Mouse (Mus musculus): ENCODE results near the gene Gm4307. TPM values are rescaled to one million over a fixed set of nuclear protein-coding genes. Genes with fewer than 3 reads are reported as not detected.
"Not testable (repeated sequence)": the region's sequence is repeated elsewhere in the genome, so short reads cannot be mapped to it uniquely, and the experiment has no call there.

Gm4307 gene
- polyA plus RNA-seq (2015; fragmentation: Nextera tagmentation; extraction: Ambion mirVana) = not detected in 2 replicates

DNA sequence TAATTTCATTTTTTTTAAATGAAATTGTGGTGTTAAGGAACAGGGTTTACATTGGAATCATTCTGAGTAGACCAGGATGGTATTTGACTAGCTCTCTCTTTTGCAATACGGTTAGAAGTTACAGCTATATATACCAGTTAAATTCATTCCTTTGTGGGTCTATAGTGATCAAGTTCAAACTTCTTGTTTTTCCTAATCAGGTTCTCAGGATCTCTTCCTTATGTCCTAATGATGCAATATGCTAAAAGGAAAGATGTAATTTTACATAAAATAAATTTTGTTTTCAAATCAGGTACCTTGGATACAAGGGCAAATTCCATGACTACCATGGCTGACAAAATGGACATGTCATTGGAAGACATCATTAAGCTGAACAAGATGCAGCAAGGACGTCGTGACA is at the start of gene Gm4307:
Gene Gm4307, plus strand, starts transcription at position 301 of the 400 bp plus-strand sequence.
- H3K9me3 ChIP-seq (ENCODE audit: control insufficient read depth, low read length); H3K4me2 ChIP-seq (ENCODE audit: low read depth, low read length); H3K4me3 ChIP-seq (ENCODE audit: low read length); H3K4me1 ChIP-seq (replicated peaks; ENCODE audit: control insufficient read depth, insufficient read depth, low read length); H3K9ac ChIP-seq (ENCODE audit: low read length); ATAC-seq (ENCODE audit: low read depth); H3K36me3 ChIP-seq (ENCODE audit: control insufficient read depth, insufficient read depth, low read length); H3K27ac ChIP-seq (ENCODE audit: low read length); H3K27me3 ChIP-seq (ENCODE audit: control insufficient read depth, insufficient read depth, low read depth, low read length): not testable (repeated sequence)
- no CpG with 5 or more reads among the region's 3 CpGs for WGBS

DNA sequence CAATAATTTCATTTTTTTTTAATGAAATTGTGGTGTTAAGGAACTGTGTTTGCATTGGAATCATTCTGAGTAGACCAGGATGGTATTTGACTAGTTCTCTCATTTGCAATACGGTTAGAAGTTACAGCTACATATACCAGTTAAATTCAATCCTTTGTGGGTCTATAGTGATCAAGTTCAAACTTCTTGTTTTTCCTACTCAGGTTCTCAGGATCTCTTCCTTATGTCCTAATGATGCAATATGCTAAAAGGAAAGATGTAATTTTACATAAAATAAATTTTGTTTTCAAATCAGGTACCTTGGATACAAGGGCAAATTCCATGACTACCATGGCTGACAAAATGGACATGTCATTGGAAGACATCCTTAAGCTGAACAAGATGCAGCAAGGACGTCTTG is 25.8 kb upstream of the Gm4307 start, which contains the start of gene Gm4301:
Gene Gm4301, plus strand, starts transcription at position 301 of the 400 bp plus-strand sequence.
- ATAC-seq (ENCODE audit: low read depth); H3K27ac ChIP-seq (ENCODE audit: low read length): not testable (repeated sequence)
- no CpG with 5 or more reads among the region's 2 CpGs for WGBS

DNA sequence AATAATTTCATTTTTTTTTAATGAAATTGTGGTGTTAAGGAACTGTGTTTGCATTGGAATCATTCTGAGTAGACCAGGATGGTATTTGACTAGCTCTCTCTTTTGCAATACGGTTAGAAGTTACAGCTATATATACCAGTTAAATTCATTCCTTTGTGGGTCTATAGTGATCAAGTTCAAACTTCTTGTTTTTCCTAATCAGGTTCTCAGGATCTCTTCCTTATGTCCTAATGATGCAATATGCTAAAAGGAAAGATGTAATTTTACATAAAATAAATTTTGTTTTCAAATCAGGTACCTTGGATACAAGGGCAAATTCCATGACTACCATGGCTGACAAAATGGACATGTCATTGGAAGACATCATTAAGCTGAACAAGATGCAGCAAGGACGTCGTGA is 20.6 kb upstream of the Gm4307 start, which contains the start of gene Gm4302:
Gene Gm4302, plus strand, starts transcription at position 301 of the 400 bp plus-strand sequence.
- H3K27me3 ChIP-seq (ENCODE audit: control insufficient read depth, insufficient read depth, low read depth, low read length); H3K27ac ChIP-seq (ENCODE audit: low read length); H3K36me3 ChIP-seq (ENCODE audit: control insufficient read depth, insufficient read depth, low read length); H3K9me3 ChIP-seq (ENCODE audit: control insufficient read depth, low read length); H3K4me1 ChIP-seq (replicated peaks; ENCODE audit: control insufficient read depth, insufficient read depth, low read length); ATAC-seq (ENCODE audit: low read depth); H3K4me3 ChIP-seq (ENCODE audit: low read length); H3K4me2 ChIP-seq (ENCODE audit: low read depth, low read length); H3K9ac ChIP-seq (ENCODE audit: low read length): not testable (repeated sequence)
- WGBS = no CpG with 5 or more reads among the region's 3 CpGs

More for the DNA sequence above, 25.8 kb upstream of the Gm4307 start, which contains the start of gene Gm4301:
- H3K4me2 ChIP-seq (ENCODE audit: low read depth, low read length); H3K9me3 ChIP-seq (ENCODE audit: control insufficient read depth, low read length); H3K4me3 ChIP-seq (ENCODE audit: low read length); H3K36me3 ChIP-seq (ENCODE audit: control insufficient read depth, insufficient read depth, low read length); H3K4me1 ChIP-seq (replicated peaks; ENCODE audit: control insufficient read depth, insufficient read depth, low read length); H3K9ac ChIP-seq (ENCODE audit: low read length); H3K27me3 ChIP-seq (ENCODE audit: control insufficient read depth, insufficient read depth, low read depth, low read length): not testable (repeated sequence)

DNA sequence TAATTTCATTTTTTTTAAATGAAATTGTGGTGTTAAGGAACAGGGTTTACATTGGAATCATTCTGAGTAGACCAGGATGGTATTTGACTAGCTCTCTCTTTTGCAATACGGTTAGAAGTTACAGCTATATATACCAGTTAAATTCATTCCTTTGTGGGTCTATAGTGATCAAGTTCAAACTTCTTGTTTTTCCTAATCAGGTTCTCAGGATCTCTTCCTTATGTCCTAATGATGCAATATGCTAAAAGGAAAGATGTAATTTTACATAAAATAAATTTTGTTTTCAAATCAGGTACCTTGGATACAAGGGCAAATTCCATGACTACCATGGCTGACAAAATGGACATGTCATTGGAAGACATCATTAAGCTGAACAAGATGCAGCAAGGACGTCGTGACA is 15.5 kb upstream of the Gm4307 start, which contains the start of gene Gm4303:
Gene Gm4303, plus strand, starts transcription at position 301 of the 400 bp plus-strand sequence.
- not testable (repeated sequence) for H3K9ac ChIP-seq (ENCODE audit: low read length); H3K27me3 ChIP-seq (ENCODE audit: control insufficient read depth, insufficient read depth, low read depth, low read length); H3K4me2 ChIP-seq (ENCODE audit: low read depth, low read length); H3K4me1 ChIP-seq (replicated peaks; ENCODE audit: control insufficient read depth, insufficient read depth, low read length); H3K4me3 ChIP-seq (ENCODE audit: low read length); H3K27ac ChIP-seq (ENCODE audit: low read length); H3K9me3 ChIP-seq (ENCODE audit: control insufficient read depth, low read length); ATAC-seq (ENCODE audit: low read depth); H3K36me3 ChIP-seq (ENCODE audit: control insufficient read depth, insufficient read depth, low read length)
- WGBS = no CpG with 5 or more reads among the region's 3 CpGs

DNA sequence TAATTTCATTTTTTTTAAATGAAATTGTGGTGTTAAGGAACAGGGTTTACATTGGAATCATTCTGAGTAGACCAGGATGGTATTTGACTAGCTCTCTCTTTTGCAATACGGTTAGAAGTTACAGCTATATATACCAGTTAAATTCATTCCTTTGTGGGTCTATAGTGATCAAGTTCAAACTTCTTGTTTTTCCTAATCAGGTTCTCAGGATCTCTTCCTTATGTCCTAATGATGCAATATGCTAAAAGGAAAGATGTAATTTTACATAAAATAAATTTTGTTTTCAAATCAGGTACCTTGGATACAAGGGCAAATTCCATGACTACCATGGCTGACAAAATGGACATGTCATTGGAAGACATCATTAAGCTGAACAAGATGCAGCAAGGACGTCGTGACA is 10.3 kb upstream of the Gm4307 start, which contains the start of gene Gm4305:
Gene Gm4305, plus strand, starts transcription at position 301 of the 400 bp plus-strand sequence.
- H3K36me3 ChIP-seq (ENCODE audit: control insufficient read depth, insufficient read depth, low read length); H3K27me3 ChIP-seq (ENCODE audit: control insufficient read depth, insufficient read depth, low read depth, low read length); ATAC-seq (ENCODE audit: low read depth); H3K9me3 ChIP-seq (ENCODE audit: control insufficient read depth, low read length); H3K9ac ChIP-seq (ENCODE audit: low read length); H3K27ac ChIP-seq (ENCODE audit: low read length); H3K4me1 ChIP-seq (replicated peaks; ENCODE audit: control insufficient read depth, insufficient read depth, low read length); H3K4me3 ChIP-seq (ENCODE audit: low read length); H3K4me2 ChIP-seq (ENCODE audit: low read depth, low read length): not testable (repeated sequence)
- no CpG with 5 or more reads among the region's 3 CpGs for WGBS

DNA sequence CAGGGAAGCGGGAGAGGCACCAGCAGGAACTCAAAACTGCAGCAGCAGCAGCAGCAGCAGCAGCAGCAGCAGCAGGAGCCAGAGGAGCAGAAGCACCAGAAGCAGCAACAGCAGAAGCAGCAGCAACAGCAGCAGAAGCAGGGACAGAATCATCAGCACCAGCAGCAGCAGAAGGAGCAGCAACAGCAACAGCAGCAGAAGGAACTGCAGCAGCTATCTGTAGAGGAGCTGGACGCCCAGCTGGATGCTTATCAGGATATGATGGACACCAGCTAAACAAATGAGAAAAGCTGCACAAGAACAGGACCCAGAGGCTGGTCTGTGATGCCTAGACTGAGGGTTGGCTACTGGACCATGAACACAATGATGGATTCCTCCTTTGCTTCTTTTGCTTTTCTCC is 4.3 kb upstream of the Gm4307 start:
- H3K9ac ChIP-seq (ENCODE audit: low read length); H3K36me3 ChIP-seq (ENCODE audit: control insufficient read depth, insufficient read depth, low read length); ATAC-seq (ENCODE audit: low read depth); H3K9me3 ChIP-seq (ENCODE audit: control insufficient read depth, low read length); H3K4me1 ChIP-seq (replicated peaks; ENCODE audit: control insufficient read depth, insufficient read depth, low read length); H3K27me3 ChIP-seq (ENCODE audit: control insufficient read depth, insufficient read depth, low read depth, low read length); H3K27ac ChIP-seq (ENCODE audit: low read length); H3K4me2 ChIP-seq (ENCODE audit: low read depth, low read length); H3K4me3 ChIP-seq (ENCODE audit: low read length): not testable (repeated sequence)
- 59% methylated on average over 2 of the region's 2 CpGs for WGBS

DNA sequence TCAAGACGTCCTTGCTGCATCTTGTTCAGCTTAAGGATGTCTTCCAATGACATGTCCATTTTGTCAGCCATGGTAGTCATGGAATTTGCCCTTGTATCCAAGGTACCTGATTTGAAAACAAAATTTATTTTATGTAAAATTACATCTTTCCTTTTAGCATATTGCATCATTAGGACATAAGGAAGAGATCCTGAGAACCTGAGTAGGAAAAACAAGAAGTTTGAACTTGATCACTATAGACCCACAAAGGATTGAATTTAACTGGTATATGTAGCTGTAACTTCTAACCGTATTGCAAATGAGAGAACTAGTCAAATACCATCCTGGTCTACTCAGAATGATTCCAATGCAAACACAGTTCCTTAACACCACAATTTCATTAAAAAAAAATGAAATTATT is 21.3 kb downstream of the Gm4307 start, which contains the start of gene Gm4312:
Gene Gm4312, minus strand, starts transcription at position 101 of the 400 bp plus-strand sequence.
- H3K4me3 ChIP-seq (ENCODE audit: low read length); H3K27ac ChIP-seq (ENCODE audit: low read length); H3K9ac ChIP-seq (ENCODE audit: low read length); ATAC-seq (ENCODE audit: low read depth); H3K9me3 ChIP-seq (ENCODE audit: control insufficient read depth, low read length); H3K27me3 ChIP-seq (ENCODE audit: control insufficient read depth, insufficient read depth, low read depth, low read length); H3K4me1 ChIP-seq (replicated peaks; ENCODE audit: control insufficient read depth, insufficient read depth, low read length); H3K4me2 ChIP-seq (ENCODE audit: low read depth, low read length); H3K36me3 ChIP-seq (ENCODE audit: control insufficient read depth, insufficient read depth, low read length): not testable (repeated sequence)
- WGBS = no CpG with 5 or more reads among the region's 2 CpGs

DNA sequence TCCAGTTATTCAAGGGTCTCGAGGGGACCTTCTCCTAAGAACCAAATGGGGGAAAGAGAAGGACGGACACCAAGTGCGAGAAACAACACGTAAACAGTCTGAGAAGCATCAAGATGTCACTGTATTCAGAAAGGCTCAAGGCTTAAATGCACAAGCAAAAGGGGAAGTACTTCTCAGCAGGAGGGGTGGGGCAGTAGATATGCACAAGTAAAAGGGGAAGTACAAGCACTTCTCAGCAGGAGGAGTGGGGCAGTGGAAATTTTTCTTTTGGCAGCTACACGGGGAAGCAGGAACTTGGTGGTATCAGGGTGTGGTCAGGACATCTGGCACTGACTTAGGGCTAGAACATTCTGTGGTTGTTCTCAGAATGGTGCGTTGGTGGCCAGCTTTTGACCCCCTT is 41.2 kb downstream of the Gm4307 start:
- not testable (repeated sequence) for H3K4me3 ChIP-seq (ENCODE audit: low read length); H3K9ac ChIP-seq (ENCODE audit: low read length); H3K9me3 ChIP-seq (ENCODE audit: control insufficient read depth, low read length); H3K36me3 ChIP-seq (ENCODE audit: control insufficient read depth, insufficient read depth, low read length); H3K4me1 ChIP-seq (replicated peaks; ENCODE audit: control insufficient read depth, insufficient read depth, low read length); ATAC-seq (ENCODE audit: low read depth); H3K27me3 ChIP-seq (ENCODE audit: control insufficient read depth, insufficient read depth, low read depth, low read length); H3K4me2 ChIP-seq (ENCODE audit: low read depth, low read length); H3K27ac ChIP-seq (ENCODE audit: low read length)
- WGBS = 83% methylated on average over 6 of the region's 6 CpGs
